Mouse (Mus musculus): ENCODE data around the gene Mpig6b. TPM values are rescaled to one million over a fixed set of nuclear protein-coding genes. Genes with fewer than 3 reads are reported as not detected.
"Not testable (repeated sequence)": the region's sequence is repeated elsewhere in the genome, so short reads cannot be mapped to it uniquely, and the experiment has no call there.

The Mpig6b gene
- polyA plus RNA-seq, 1 experiment from 2014 or later = 1.1 TPM

GRCm38 (mm10) chr17:35049561-35050016 lies 16.4 kb downstream of the Mpig6b start, which contains the start of gene Clic1:
Gene Clic1, plus strand, starts transcription at chr17:35049966.
- Histone ChIP-seq H3K36me3 (peaks cover 26% of the 10 kb centered on the region), H3K9me3 (0 out of 2 replicates have a peak, but pooled peaks cover 5% of the 10 kb centered on the region), H3K27me3 (ENCODE audit: insufficient read depth, poor library complexity, severe bottlenecking) (no peaks in the 10 kb centered on the region), H3K4me1 (replicated peaks) (peaks cover 80% of the 10 kb centered on the region), H3K27ac (peak within 1 kb of the TSS; percentile 97), H3K4me3 (peak within 1 kb of the TSS; percentile 76)
- WGBS = 2% methylated on average over 11 of the region's 11 CpGs
- peak; percentile 84 for DNase-seq (ENCODE audit: low spot score)

GRCm38 (mm10) chr17:35048932-35049440 lies 17.0 kb downstream of the Mpig6b start:
- H3K27ac ChIP-seq = peak overlapping the region; percentile 97
- peak overlapping the region; percentile 76 for H3K4me3 ChIP-seq
- peaks cover 20% of the 10 kb centered on the region for H3K36me3 ChIP-seq
- 0 out of 2 replicates have a peak, but pooled peaks cover under 1% of the 10 kb centered on the region for H3K9me3 ChIP-seq
- no peaks in the 10 kb centered on the region for H3K27me3 ChIP-seq (ENCODE audit: insufficient read depth, poor library complexity, severe bottlenecking)
- no peak for DNase-seq (ENCODE audit: low spot score)
- 72% methylated on average over 5 of the region's 5 CpGs for WGBS
- peaks cover 81% of the 10 kb centered on the region for H3K4me1 ChIP-seq (replicated peaks)

- H3K36me3 ChIP-seq = peaks cover 14% of the 10 kb centered on the region
- no peaks in the 10 kb centered on the region for H3K27me3 ChIP-seq (ENCODE audit: insufficient read depth, poor library complexity, severe bottlenecking)
- peaks cover 81% of the 10 kb centered on the region for H3K4me1 ChIP-seq (replicated peaks)
- WGBS = 37% methylated on average over 11 of the region's 11 CpGs
- DNase-seq (ENCODE audit: low spot score) = no peak
- no peaks in the 10 kb centered on the region for H3K9me3 ChIP-seq
- H3K27ac ChIP-seq = peak overlapping the region; percentile 98
- peak overlapping the region; percentile 25; the same call in 1 of the 2 replicates for H3K4me3 ChIP-seq
Observed at GRCm38 (mm10) chr17:35048149-35048931, 17.6 kb downstream of the Mpig6b start.

- DNase-seq (ENCODE audit: low spot score) = no peak
- H3K36me3 ChIP-seq = peaks cover 7% of the 10 kb centered on the region
- H3K27ac ChIP-seq = peak overlapping the region; percentile 98
- 50% methylated on average over 1 of the region's 1 CpGs for WGBS
- no peaks in the 10 kb centered on the region for H3K9me3 ChIP-seq
- peaks cover 77% of the 10 kb centered on the region for H3K4me1 ChIP-seq (replicated peaks)
- no peaks in the 10 kb centered on the region for H3K27me3 ChIP-seq (ENCODE audit: insufficient read depth, poor library complexity, severe bottlenecking)
- peak overlapping the region; percentile 25; the same call in 1 of the 2 replicates for H3K4me3 ChIP-seq
Observed at GRCm38 (mm10) chr17:35047688-35048087, 18.3 kb downstream of the Mpig6b start.

GRCm38 (mm10) chr17:35046681-35047455 lies 19.1 kb downstream of the Mpig6b start, which contains the start of gene Msh5:
Gene Msh5, minus strand, starts transcription at chr17:35046745.
- H3K27ac ChIP-seq = peak within 1 kb of the TSS; percentile 98
- H3K9me3 ChIP-seq = no peaks in the 10 kb centered on the region
- DNase-seq (ENCODE audit: low spot score) = peak; percentile 100
- H3K27me3 ChIP-seq (ENCODE audit: insufficient read depth, poor library complexity, severe bottlenecking) = no peaks in the 10 kb centered on the region
- H3K4me3 ChIP-seq = peak within 1 kb of the TSS; percentile 67
- H3K4me1 ChIP-seq (replicated peaks) = peaks cover 69% of the 10 kb centered on the region
- 3% methylated on average over 33 of the region's 33 CpGs for WGBS
- H3K36me3 ChIP-seq = no peaks in the 10 kb centered on the region

GRCm38 (mm10) chr17:35045807-35046680 lies 19.9 kb downstream of the Mpig6b start:
- 6% methylated on average over 48 of the region's 48 CpGs for WGBS
- Histone ChIP-seq H3K4me3 (peak overlapping the region; percentile 67), H3K27me3 (ENCODE audit: insufficient read depth, poor library complexity, severe bottlenecking) (no peaks in the 10 kb centered on the region), H3K4me1 (replicated peaks) (peaks cover 62% of the 10 kb centered on the region), H3K9me3 (no peaks in the 10 kb centered on the region), H3K36me3 (no peaks in the 10 kb centered on the region), H3K27ac (peak overlapping the region; percentile 98)
- peak; percentile 26 for DNase-seq (ENCODE audit: low spot score)

GRCm38 (mm10) chr17:35044904-35045806 lies 20.8 kb downstream of the Mpig6b start:
- H3K36me3 ChIP-seq = no peaks in the 10 kb centered on the region
- no peak for DNase-seq (ENCODE audit: low spot score)
- peaks cover 56% of the 10 kb centered on the region for H3K4me1 ChIP-seq (replicated peaks)
- peak overlapping the region; percentile 98 for H3K27ac ChIP-seq
- peak overlapping the region; percentile 67 for H3K4me3 ChIP-seq
- no peaks in the 10 kb centered on the region for H3K27me3 ChIP-seq (ENCODE audit: insufficient read depth, poor library complexity, severe bottlenecking)
- no peaks in the 10 kb centered on the region for H3K9me3 ChIP-seq
- WGBS = 90% methylated on average over 7 of the region's 7 CpGs

- Histone ChIP-seq H3K27me3 (ENCODE audit: insufficient read depth, poor library complexity, severe bottlenecking) (no peaks in the 10 kb centered on the region), H3K4me3 (no peak overlapping the region), H3K36me3 (no peaks in the 10 kb centered on the region), H3K27ac (0 out of 2 replicates have a peak overlapping the region, but pooled peaks have one; percentile 36), H3K9me3 (no peaks in the 10 kb centered on the region), H3K4me1 (replicated peaks) (peaks cover 43% of the 10 kb centered on the region)
- 88% methylated on average over 4 of the region's 4 CpGs for WGBS
- DNase-seq (ENCODE audit: low spot score) = no peak
Observed at GRCm38 (mm10) chr17:35043794-35044193, 22.2 kb downstream of the Mpig6b start.

GRCm38 (mm10) chr17:35039121-35039873 lies 26.7 kb downstream of the Mpig6b start:
- H3K4me3 ChIP-seq = no peak overlapping the region
- H3K9me3 ChIP-seq = no peaks in the 10 kb centered on the region
- WGBS = 86% methylated on average over 11 of the region's 11 CpGs
- no peak for DNase-seq (ENCODE audit: low spot score)
- no peak overlapping the region for H3K27ac ChIP-seq
- no peaks in the 10 kb centered on the region for H3K27me3 ChIP-seq (ENCODE audit: insufficient read depth, poor library complexity, severe bottlenecking)
- no peaks in the 10 kb centered on the region for H3K36me3 ChIP-seq
- H3K4me1 ChIP-seq (replicated peaks) = no peaks in the 10 kb centered on the region; the same call in 1 of the 2 replicates

GRCm38 (mm10) chr17:35034896-35035295 lies 31.1 kb downstream of the Mpig6b start:
- Histone ChIP-seq H3K4me1 (replicated peaks) (peaks cover 15% of the 10 kb centered on the region), H3K9me3 (no peaks in the 10 kb centered on the region), H3K27me3 (ENCODE audit: insufficient read depth, poor library complexity, severe bottlenecking) (no peaks in the 10 kb centered on the region), H3K4me3 (no peak overlapping the region), H3K36me3 (no peaks in the 10 kb centered on the region), H3K27ac (no peak overlapping the region)
- WGBS = 77% methylated on average over 6 of the region's 6 CpGs
- DNase-seq (ENCODE audit: low spot score) = no peak

- DNase-seq (ENCODE audit: low spot score); H3K4me3 ChIP-seq; H3K9me3 ChIP-seq; H3K36me3 ChIP-seq; H3K27me3 ChIP-seq (ENCODE audit: insufficient read depth, poor library complexity, severe bottlenecking): not testable (repeated sequence)
- peaks cover 27% of the 10 kb centered on the region for H3K4me1 ChIP-seq (replicated peaks)
- H3K27ac ChIP-seq = 0 out of 2 replicates have a peak overlapping the region, but pooled peaks have one; percentile 0
- 76% methylated on average over 1 of the region's 1 CpGs for WGBS
Observed at GRCm38 (mm10) chr17:35033703-35034102, 32.3 kb downstream of the Mpig6b start.
